Mouse (Mus musculus) ES-E14 (cell line): ENCODE measurements around the gene Dnajb9. TPM values are rescaled to one million over a fixed set of nuclear protein-coding genes. Genes with fewer than 3 reads are reported as not detected.

Experiments used
- DNase-seq: peaks from one replicate; pipeline ENCODE4 v3.0.0-alpha.2; 2013; ENCODE audit warnings: low read depth, low spot score
- H3K27ac ChIP-seq: 2 replicates; pipeline ENCODE4 v1.5.1; 2012; ENCODE audit warnings: low read depth, mild to moderate bottlenecking, low read length, moderate library complexity, mixed read lengths; ENCODE audit not compliant: poor library complexity, insufficient read depth, severe bottlenecking
- H3K36me3 ChIP-seq: 2 replicates; pipeline ENCODE4 v1.6.1; 2012; ENCODE audit warnings: mild to moderate bottlenecking, low read length, moderate library complexity, mixed read lengths; ENCODE audit not compliant: control insufficient read depth, poor library complexity, insufficient read depth, severe bottlenecking
- H3K4me1 ChIP-seq, 2 experiments: fragments of 150-350 bp in 1 of 2; sonication (generic) in 1 of 2; 2 replicates each; pipeline ENCODE4 v1.6.1; 2012; ENCODE audit warnings: low read length in 2 of 2, mild to moderate bottlenecking in 1 of 2, mixed read lengths in 1 of 2; ENCODE audit not compliant: control insufficient read depth in 2 of 2, insufficient read depth in 2 of 2, poor library complexity in 1 of 2
- H3K4me3 ChIP-seq, 2 experiments: fragments of 150-350 bp in 1 of 2; sonication (generic) in 1 of 2; 2 replicates each; pipeline ENCODE4 v1.5.1; 2012; ENCODE audit warnings: low read length in 2 of 2, low read depth in 1 of 2, mild to moderate bottlenecking in 1 of 2, mixed read lengths in 1 of 2; ENCODE audit not compliant: insufficient read depth in 1 of 2, poor library complexity in 1 of 2, severe bottlenecking in 1 of 2
- H3K9ac ChIP-seq: 2 replicates; pipeline ENCODE4 v1.6.1; 2012; ENCODE audit warnings: low read depth, mild to moderate bottlenecking, low read length, mixed read lengths; ENCODE audit not compliant: poor library complexity, insufficient read depth, severe bottlenecking
- H3K9me3 ChIP-seq: fragments of 150-350 bp; sonication (generic); 2 replicates; pipeline ENCODE4 v1.6.1; 2012; ENCODE audit warnings: low read depth, mild to moderate bottlenecking, low read length; ENCODE audit not compliant: control insufficient read depth, insufficient read depth
- CHD2 ChIP-seq: IDR thresholded peaks from 2 replicates; pipeline ENCODE4 v1.6.1; 2014; ENCODE audit warnings: mild to moderate bottlenecking, low read depth, low read length, inconsistent platforms
- HCFC1 ChIP-seq: IDR thresholded peaks from 2 replicates; pipeline ENCODE4 v1.6.1; 2012; ENCODE audit warnings: low read length, inconsistent platforms, borderline replicate concordance; ENCODE audit not compliant: insufficient read depth
- MAFK ChIP-seq: IDR thresholded peaks from 2 replicates; pipeline ENCODE4 v1.6.1; 2014; ENCODE audit warnings: mild to moderate bottlenecking, low read depth, low read length, inconsistent platforms; ENCODE audit not compliant: insufficient read depth
- ZC3H11A ChIP-seq: IDR thresholded peaks from 2 replicates; pipeline ENCODE4 v1.6.1; 2012; ENCODE audit warnings: low read depth, mild to moderate bottlenecking, inconsistent platforms, low read length, borderline replicate concordance
- ZNF384 ChIP-seq: IDR thresholded peaks from 2 replicates; pipeline ENCODE4 v1.6.1; 2012; ENCODE audit warnings: low read depth, low read length, inconsistent platforms
- in situ Hi-C, 2 experiments: fragments of 600-800 bp; cut with MboI; formaldehyde crosslinking; loops; one replicate each; pipeline ENCODE4 v1.15.1; 2025; ENCODE audit warnings: low sequenced_read_pairs in 2 of 2, inconsistent platforms in 1 of 2; ENCODE audit not compliant: unreplicated experiment in 2 of 2
- total RNA-seq: library from RNA; depleted of rRNA; stranded (reverse); fragments of 300-350 nt; gene quantifications from 2 replicates; pipeline ENCODE4 v1.2.3, GENCODE M21; 2012; rRNA removed

The Dnajb9 gene
- total RNA-seq, 1 experiment: 12.2 TPM

DNA sequence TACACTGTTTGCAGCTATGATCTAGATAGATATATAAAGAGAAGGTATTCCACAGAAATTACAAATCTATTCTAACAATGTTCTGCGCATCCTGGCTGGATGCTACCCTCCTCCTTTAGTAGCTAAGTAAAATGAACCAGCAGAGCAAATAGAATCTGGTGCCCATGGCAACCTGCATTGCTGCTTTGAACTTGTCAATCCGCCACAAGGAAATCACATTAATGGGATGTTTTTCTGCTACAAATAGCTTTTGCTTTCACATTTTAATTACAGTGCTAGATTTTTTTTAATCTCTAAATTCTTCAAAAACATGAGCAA is 33.1 kb downstream of the Dnajb9 start:
- in situ Hi-C loops: no loop called here
- TF ChIP-seq CHD2 (no peak), HCFC1 (no peak), ZC3H11A (no peak), ZNF384 (no peak), MAFK (no peak)
- no peak for DNase-seq
- Histone ChIP-seq H3K27ac (no peak overlapping the region), H3K36me3 (no peaks in the 10 kb centered on the region), H3K4me3 (no peak overlapping the region), H3K9me3 (no peaks in the 10 kb centered on the region), H3K4me1 (no peaks in the 10 kb centered on the region), H3K9ac (no peak overlapping the region)

DNA sequence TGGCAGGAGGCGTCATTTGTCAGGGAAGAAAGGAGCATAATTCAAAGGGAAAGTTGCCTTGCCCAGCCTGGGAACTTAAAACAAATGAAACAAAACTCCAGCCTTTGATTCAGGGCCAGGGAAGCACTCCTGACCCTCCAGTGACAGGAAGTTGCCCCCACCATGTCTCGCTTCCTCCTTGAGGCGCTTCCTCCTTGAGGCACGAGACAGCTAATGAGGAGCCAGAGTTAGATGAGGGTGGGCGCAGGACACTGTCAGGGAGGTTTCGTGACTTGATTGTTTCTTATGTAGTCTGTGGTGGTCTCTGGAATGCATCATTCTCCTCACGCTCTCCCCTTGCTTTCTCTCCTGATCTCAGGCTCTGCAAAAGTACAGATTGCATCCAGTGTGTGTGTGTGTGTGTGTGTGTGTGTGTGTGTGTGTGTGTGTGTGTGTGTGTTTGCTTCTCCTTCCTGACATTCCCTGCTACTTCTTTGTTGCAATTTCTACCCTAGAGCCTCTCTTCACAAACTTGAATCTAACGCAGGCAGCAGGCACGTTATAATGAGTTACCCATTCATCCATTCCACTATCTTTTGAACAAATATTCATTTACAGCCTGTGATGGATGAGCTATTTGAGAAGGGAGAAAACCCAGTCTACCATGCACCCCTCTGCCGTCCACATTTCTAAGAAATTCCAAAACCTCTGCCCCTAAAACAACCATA is 33.6 kb downstream of the Dnajb9 start:
- TF ChIP-seq CHD2: no peak
- TF ChIP-seq MAFK: no peak
- no peak for TF ChIP-seq ZNF384
- TF ChIP-seq HCFC1: no peak
- no peak for TF ChIP-seq ZC3H11A
- no peaks in the 10 kb centered on the region for H3K9me3 ChIP-seq
- H3K4me3 ChIP-seq: no peak overlapping the region
- H3K9ac ChIP-seq: no peak overlapping the region
- DNase-seq: no peak
- in situ Hi-C loops: no loop called here
- no peaks in the 10 kb centered on the region for H3K36me3 ChIP-seq
- no peaks in the 10 kb centered on the region for H3K4me1 ChIP-seq
- H3K27ac ChIP-seq: no peak overlapping the region

DNA sequence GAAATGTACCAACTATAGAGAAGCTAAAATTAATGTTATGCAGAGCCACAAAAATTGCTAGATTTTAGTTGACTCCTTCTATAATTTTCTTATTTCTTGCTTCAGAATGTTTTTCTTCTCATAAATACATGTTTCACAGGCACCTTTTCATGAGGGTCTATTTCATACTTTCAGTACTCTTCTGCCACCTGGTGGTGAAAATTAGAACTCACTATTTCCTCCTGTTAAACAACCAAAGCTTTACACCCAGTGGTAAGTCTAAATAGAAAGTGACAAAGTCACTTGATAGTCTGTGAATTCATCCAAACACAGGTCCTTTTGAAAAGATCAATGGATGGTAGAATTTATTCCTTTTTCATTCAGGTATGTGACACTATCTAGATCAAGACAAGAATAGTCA is 43.2 kb downstream of the Dnajb9 start:
- H3K4me1 ChIP-seq: no peaks in the 10 kb centered on the region
- in situ Hi-C loops: no loop called here
- peak; percentile 60 for DNase-seq
- no peaks in the 10 kb centered on the region for H3K36me3 ChIP-seq
- H3K9ac ChIP-seq: no peak overlapping the region
- TF ChIP-seq MAFK (no peak), HCFC1 (no peak), ZC3H11A (peak; percentile 38), CHD2 (no peak)
- no peak overlapping the region for H3K27ac ChIP-seq
- H3K9me3 ChIP-seq: no peaks in the 10 kb centered on the region
- no peak overlapping the region for H3K4me3 ChIP-seq

DNA sequence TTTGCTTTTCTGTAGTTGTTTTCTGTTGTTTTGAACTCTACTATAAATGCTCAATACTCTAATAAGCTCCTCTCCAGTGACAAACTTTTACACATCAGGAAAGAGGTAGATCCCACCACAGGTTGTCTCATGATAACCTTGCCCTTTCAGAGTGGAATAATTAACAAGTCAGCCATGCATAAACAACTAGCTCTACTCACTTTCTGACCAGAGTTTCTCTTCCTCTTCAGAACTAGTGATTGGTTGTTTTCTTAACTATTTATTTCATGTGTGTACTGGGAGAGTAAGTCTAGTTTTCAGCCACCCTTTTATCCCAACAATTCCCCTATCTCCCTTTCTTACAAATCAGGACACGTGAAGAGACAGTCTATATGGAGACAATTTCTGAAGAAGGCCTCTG is 50.8 kb downstream of the Dnajb9 start:
- DNase-seq: no peak
- TF ChIP-seq ZNF384 (no peak), ZC3H11A (no peak)
- H3K36me3 ChIP-seq: no peaks in the 10 kb centered on the region

More for the DNA sequence above, 50.8 kb downstream of the Dnajb9 start:
- in situ Hi-C loops: no loop called here
- Histone ChIP-seq H3K4me3 (no peak overlapping the region), H3K4me1 (no peaks in the 10 kb centered on the region), H3K9ac (no peak overlapping the region), H3K9me3 (peaks cover 3% of the 10 kb centered on the region; the same call in 1 of the 2 replicates), H3K27ac (no peak overlapping the region)

Other genes starting within 250 kb of the Dnajb9 start
- 23.6 and 25.2 TPM in 2 replicates for gene Pnpla8, start 11.0 kb upstream of the Dnajb9 start, total RNA-seq
- gene Nrcam, start 118.6 kb upstream of the Dnajb9 start, total RNA-seq: 2.7 and 2.9 TPM in 2 replicates